Mouse (Mus musculus): ENCODE data around the gene Odaph. TPM values are rescaled to one million over a fixed set of nuclear protein-coding genes. Genes with fewer than 3 reads are reported as not detected.

Gene Odaph
- polyA plus RNA-seq, 1 experiment from 2014 or later, result not detected

- Histone ChIP-seq H3K27me3 (no peaks in the 10 kb centered on the region), H3K9me3 (no peaks in the 10 kb centered on the region), H3K9ac (replicated peaks) (no peak overlapping the region), H3K36me3 (no peaks in the 10 kb centered on the region), H3K27ac (replicated peaks) (no peak overlapping the region), H3K4me1 (no peaks in the 10 kb centered on the region), H3K4me3 (no peak overlapping the region), H3K4me2 (replicated peaks) (no peak overlapping the region)
- ATAC-seq (ENCODE audit: low FRiP score, low read depth), result no peak
- 97% methylated on average over 3 of the region's 3 CpGs for WGBS
Observed at GRCm38 (mm10) chr5:91972046-91972445, 15.2 kb upstream of the Odaph start.

- WGBS, result 91% methylated on average over 7 of the region's 7 CpGs
- Histone ChIP-seq H3K36me3 (no peaks in the 10 kb centered on the region), H3K4me1 (no peaks in the 10 kb centered on the region), H3K27ac (replicated peaks) (no peak overlapping the region), H3K27me3 (no peaks in the 10 kb centered on the region), H3K9me3 (no peaks in the 10 kb centered on the region), H3K4me2 (replicated peaks) (no peak overlapping the region), H3K9ac (replicated peaks) (no peak overlapping the region), H3K4me3 (no peak overlapping the region)
- no peak for ATAC-seq (ENCODE audit: low FRiP score, low read depth)
Observed at GRCm38 (mm10) chr5:91974002-91974401, 13.3 kb upstream of the Odaph start.

- WGBS, result 96% methylated on average over 9 of the region's 9 CpGs
- Histone ChIP-seq H3K4me2 (replicated peaks) (no peak overlapping the region), H3K9me3 (no peaks in the 10 kb centered on the region), H3K4me1 (no peaks in the 10 kb centered on the region), H3K27ac (replicated peaks) (no peak overlapping the region), H3K36me3 (no peaks in the 10 kb centered on the region), H3K9ac (replicated peaks) (no peak overlapping the region), H3K27me3 (no peaks in the 10 kb centered on the region), H3K4me3 (no peak overlapping the region)
- ATAC-seq (ENCODE audit: low FRiP score, low read depth), result no peak
Observed at GRCm38 (mm10) chr5:91975758-91976157, 11.5 kb upstream of the Odaph start.

- Histone ChIP-seq H3K4me2 (replicated peaks) (no peak overlapping the region), H3K36me3 (no peaks in the 10 kb centered on the region), H3K27ac (replicated peaks) (no peak overlapping the region), H3K27me3 (no peaks in the 10 kb centered on the region), H3K4me1 (no peaks in the 10 kb centered on the region), H3K4me3 (no peak overlapping the region), H3K9me3 (no peaks in the 10 kb centered on the region), H3K9ac (replicated peaks) (no peak overlapping the region)
- WGBS, result 71% methylated on average over 10 of the region's 10 CpGs
- ATAC-seq (ENCODE audit: low FRiP score, low read depth), result no peak
Observed at GRCm38 (mm10) chr5:91976566-91977396, 10.5 kb upstream of the Odaph start.

- H3K4me3 ChIP-seq, result no peak overlapping the region
- H3K4me2 ChIP-seq (replicated peaks), result no peak overlapping the region
- WGBS, result 82% methylated on average over 2 of the region's 2 CpGs
- no peaks in the 10 kb centered on the region for H3K27me3 ChIP-seq
- no peaks in the 10 kb centered on the region for H3K36me3 ChIP-seq
- H3K4me1 ChIP-seq, result no peaks in the 10 kb centered on the region
- H3K9me3 ChIP-seq, result no peaks in the 10 kb centered on the region
- no peak overlapping the region for H3K9ac ChIP-seq (replicated peaks)
- no peak for ATAC-seq (ENCODE audit: low FRiP score, low read depth)
- H3K27ac ChIP-seq (replicated peaks), result no peak overlapping the region
Observed at GRCm38 (mm10) chr5:91977397-91977770, 9.9 kb upstream of the Odaph start.

GRCm38 (mm10) chr5:91981176-91981840, 6.0 kb upstream of the Odaph start:
- Histone ChIP-seq H3K9ac (replicated peaks) (no peak overlapping the region), H3K4me3 (no peak overlapping the region), H3K27ac (replicated peaks) (no peak overlapping the region), H3K9me3 (no peaks in the 10 kb centered on the region), H3K4me2 (replicated peaks) (no peak overlapping the region), H3K36me3 (no peaks in the 10 kb centered on the region), H3K4me1 (no peaks in the 10 kb centered on the region), H3K27me3 (no peaks in the 10 kb centered on the region)
- no peak for ATAC-seq (ENCODE audit: low FRiP score, low read depth)
- 92% methylated on average over 11 of the region's 11 CpGs for WGBS

- no peaks in the 10 kb centered on the region for H3K4me1 ChIP-seq
Observed at GRCm38 (mm10) chr5:91983490-91983889, 3.8 kb upstream of the Odaph start.

GRCm38 (mm10) chr5:91985721-91986120, 1.6 kb upstream of the Odaph start:
- Histone ChIP-seq H3K4me3 (no peak overlapping the region), H3K4me2 (replicated peaks) (no peak overlapping the region), H3K27me3 (no peaks in the 10 kb centered on the region), H3K9me3 (no peaks in the 10 kb centered on the region), H3K4me1 (no peaks in the 10 kb centered on the region), H3K9ac (replicated peaks) (no peak overlapping the region), H3K27ac (replicated peaks) (no peak overlapping the region), H3K36me3 (no peaks in the 10 kb centered on the region)
- no peak for ATAC-seq (ENCODE audit: low FRiP score, low read depth)
- 18% methylated on average over 2 of the region's 2 CpGs for WGBS

More at GRCm38 (mm10) chr5:91983490-91983889, 3.8 kb upstream of the Odaph start:
- Histone ChIP-seq H3K27me3 (no peaks in the 10 kb centered on the region), H3K4me3 (no peak overlapping the region), H3K36me3 (no peaks in the 10 kb centered on the region), H3K9me3 (no peaks in the 10 kb centered on the region), H3K27ac (replicated peaks) (no peak overlapping the region), H3K4me2 (replicated peaks) (no peak overlapping the region), H3K9ac (replicated peaks) (no peak overlapping the region)
- 69% methylated on average over 2 of the region's 2 CpGs for WGBS
- no peak for ATAC-seq (ENCODE audit: low FRiP score, low read depth)

GRCm38 (mm10) chr5:91987799-91988198, 524 bp downstream of the Odaph start:
- Histone ChIP-seq H3K27me3 (no peaks in the 10 kb centered on the region), H3K4me1 (no peaks in the 10 kb centered on the region), H3K9ac (replicated peaks) (no peak overlapping the region), H3K4me2 (replicated peaks) (no peak overlapping the region), H3K9me3 (no peaks in the 10 kb centered on the region), H3K4me3 (no peak overlapping the region), H3K27ac (replicated peaks) (no peak overlapping the region), H3K36me3 (no peaks in the 10 kb centered on the region)
- 95% methylated on average over 2 of the region's 2 CpGs for WGBS
- ATAC-seq (ENCODE audit: low FRiP score, low read depth), result no peak

GRCm38 (mm10) chr5:91989261-91989660, 2.0 kb downstream of the Odaph start:
- H3K4me1 ChIP-seq, result no peaks in the 10 kb centered on the region
- H3K4me3 ChIP-seq, result no peak overlapping the region
- WGBS, result 83% methylated on average over 9 of the region's 9 CpGs
- ATAC-seq (ENCODE audit: low FRiP score, low read depth), result no peak
- H3K9ac ChIP-seq (replicated peaks), result no peak overlapping the region
- H3K36me3 ChIP-seq, result no peaks in the 10 kb centered on the region
- no peaks in the 10 kb centered on the region for H3K27me3 ChIP-seq
- no peak overlapping the region for H3K27ac ChIP-seq (replicated peaks)
- no peak overlapping the region for H3K4me2 ChIP-seq (replicated peaks)
- no peaks in the 10 kb centered on the region for H3K9me3 ChIP-seq

GRCm38 (mm10) chr5:91991191-91991937, 4.1 kb downstream of the Odaph start:
- ATAC-seq (ENCODE audit: low FRiP score, low read depth), result no peak
- no peak overlapping the region for H3K27ac ChIP-seq (replicated peaks)
- no peak overlapping the region for H3K4me3 ChIP-seq
- no peaks in the 10 kb centered on the region for H3K4me1 ChIP-seq
- no peak overlapping the region for H3K9ac ChIP-seq (replicated peaks)
- no peak overlapping the region for H3K4me2 ChIP-seq (replicated peaks)
- no peaks in the 10 kb centered on the region for H3K9me3 ChIP-seq
- H3K27me3 ChIP-seq, result no peaks in the 10 kb centered on the region
- no peaks in the 10 kb centered on the region for H3K36me3 ChIP-seq
- WGBS, result 87% methylated on average over 6 of the region's 6 CpGs

- H3K27me3 ChIP-seq, result no peaks in the 10 kb centered on the region
- H3K9me3 ChIP-seq, result no peaks in the 10 kb centered on the region
- WGBS, result 97% methylated on average over 2 of the region's 2 CpGs
- H3K4me3 ChIP-seq, result no peak overlapping the region
- H3K4me1 ChIP-seq, result no peaks in the 10 kb centered on the region
- H3K27ac ChIP-seq (replicated peaks), result no peak overlapping the region
- no peaks in the 10 kb centered on the region for H3K36me3 ChIP-seq
- no peak for ATAC-seq (ENCODE audit: low FRiP score, low read depth)
- H3K4me2 ChIP-seq (replicated peaks), result no peak overlapping the region
- no peak overlapping the region for H3K9ac ChIP-seq (replicated peaks)
Observed at GRCm38 (mm10) chr5:91993061-91993460, 5.8 kb downstream of the Odaph start.
